Mouse (Mus musculus) hindbrain, embryonic 15.5 days (tissue): ENCODE data around the gene Fbln7. TPM values are rescaled to one million over a fixed set of nuclear protein-coding genes. Genes with fewer than 3 reads are reported as not detected.
A peak's percentile ranks its signal among the peaks of the same experiment; 100 is the strongest.

ENCODE experiments used
- ATAC-seq: fragments of 200-750 bp; cut with Nextera tagmentation; 2 replicates; pipeline ENCODE4 v1.8.0; 2017; ENCODE audit warnings: low read depth, moderate number of reproducible peaks, moderate TSS enrichment; ENCODE audit not compliant: low FRiP score
- H3K27ac ChIP-seq: fragments of 300-500 bp; sonication (generic); replicated peaks from 2 replicates; pipeline ENCODE4 v1.5.1; 2015; ENCODE audit warnings: mild to moderate bottlenecking, inconsistent platforms
- H3K27me3 ChIP-seq: fragments of 300-500 bp; sonication (generic); 2 replicates; pipeline ENCODE4 v1.6.1; 2015; ENCODE audit warnings: control low read depth, inconsistent platforms
- H3K36me3 ChIP-seq: fragments of 300-500 bp; sonication (generic); 2 replicates; pipeline ENCODE4 v1.6.1; 2015; ENCODE audit warnings: control low read depth, inconsistent platforms
- H3K4me1 ChIP-seq: fragments of 300-500 bp; sonication (generic); replicated peaks from 2 replicates; pipeline ENCODE4 v1.6.1; 2015; ENCODE audit warnings: control low read depth, inconsistent platforms
- H3K4me2 ChIP-seq: fragments of 300-500 bp; sonication (generic); 2 replicates; pipeline ENCODE4 v1.6.1; 2015; ENCODE audit warnings: moderate library complexity, mild to moderate bottlenecking, inconsistent platforms
- H3K4me3 ChIP-seq: fragments of 300-500 bp; sonication (generic); 2 replicates; pipeline ENCODE4 v1.5.1; 2015; ENCODE audit warnings: mild to moderate bottlenecking, inconsistent platforms
- H3K9ac ChIP-seq: fragments of 300-500 bp; sonication (generic); 2 replicates; pipeline ENCODE4 v1.6.1; 2015; ENCODE audit warnings: inconsistent platforms
- H3K9me3 ChIP-seq: fragments of 300-500 bp; sonication (generic); 2 replicates; pipeline ENCODE4 v1.6.1; 2016; ENCODE audit warnings: control low read depth, inconsistent platforms
- WGBS: fragments of 180-500 bp; shearing (Covaris S2); methylation state at CpG from one replicate; pipeline ENCODE4 v1.1.7; 2015; 5-methylcytosine and 5-hydroxymethylcytosine counted together
- polyA plus RNA-seq: library from polyadenylated mRNA; unstranded; fragments of >200 nt; fragmentation: Nextera tagmentation; extraction: Ambion mirVana; gene quantifications from 2 replicates; pipeline ENCODE4 v1.2.1, GENCODE M21; 2015

Gene Fbln7
- polyA plus RNA-seq, 1 experiment from 2014 or later, result 2.5 TPM

GRCm38 (mm10) chr2:128881236-128881635 lies 18.5 kb downstream of the Fbln7 start:
- WGBS, result 71% methylated on average over 4 of the region's 4 CpGs
- ATAC-seq, result no peak
- Histone ChIP-seq H3K27ac (no peak overlapping the region), H3K4me2 (no peak overlapping the region), H3K9me3 (no peaks in the 10 kb centered on the region), H3K9ac (no peak overlapping the region), H3K36me3 (no peaks in the 10 kb centered on the region), H3K27me3 (no peaks in the 10 kb centered on the region), H3K4me1 (no peaks in the 10 kb centered on the region), H3K4me3 (no peak overlapping the region)

GRCm38 (mm10) chr2:128885225-128885811 lies 22.5 kb downstream of the Fbln7 start:
- Histone ChIP-seq H3K4me2 (no peak overlapping the region), H3K27ac (no peak overlapping the region), H3K4me3 (no peak overlapping the region), H3K36me3 (no peaks in the 10 kb centered on the region), H3K9me3 (no peaks in the 10 kb centered on the region), H3K9ac (no peak overlapping the region), H3K27me3 (no peaks in the 10 kb centered on the region), H3K4me1 (no peaks in the 10 kb centered on the region)
- peak; percentile 42; the same call in 1 of the 2 replicates for ATAC-seq
- 77% methylated on average over 8 of the region's 8 CpGs for WGBS

- no peak overlapping the region for H3K9ac ChIP-seq
- H3K9me3 ChIP-seq, result no peaks in the 10 kb centered on the region
- no peak overlapping the region for H3K4me2 ChIP-seq
- ATAC-seq, result no peak
- H3K4me1 ChIP-seq, result peaks cover 4% of the 10 kb centered on the region; the same call in 1 of the 2 replicates
- H3K27me3 ChIP-seq, result no peaks in the 10 kb centered on the region
- 58% methylated on average over 6 of the region's 6 CpGs for WGBS
- no peaks in the 10 kb centered on the region for H3K36me3 ChIP-seq
- no peak overlapping the region for H3K27ac ChIP-seq
- no peak overlapping the region for H3K4me3 ChIP-seq
Observed at GRCm38 (mm10) chr2:128887866-128888550, 25.2 kb downstream of the Fbln7 start.

GRCm38 (mm10) chr2:128890661-128891335 lies 28.0 kb downstream of the Fbln7 start:
- H3K4me3 ChIP-seq, result no peak overlapping the region
- no peaks in the 10 kb centered on the region for H3K9me3 ChIP-seq
- H3K9ac ChIP-seq, result no peak overlapping the region
- H3K4me1 ChIP-seq, result peaks cover 4% of the 10 kb centered on the region; the same call in 1 of the 2 replicates
- H3K36me3 ChIP-seq, result no peaks in the 10 kb centered on the region
- H3K27me3 ChIP-seq, result no peaks in the 10 kb centered on the region
- H3K27ac ChIP-seq, result no peak overlapping the region
- no peak overlapping the region for H3K4me2 ChIP-seq
- no peak for ATAC-seq
- WGBS, result 88% methylated on average over 4 of the region's 4 CpGs

- H3K36me3 ChIP-seq, result no peaks in the 10 kb centered on the region
- ATAC-seq, result peak; percentile 61
- H3K27ac ChIP-seq, result no peak overlapping the region
- H3K9me3 ChIP-seq, result no peaks in the 10 kb centered on the region
- no peaks in the 10 kb centered on the region for H3K27me3 ChIP-seq
- peak overlapping the region; percentile 90 for H3K4me2 ChIP-seq
- peaks cover 4% of the 10 kb centered on the region; the same call in 1 of the 2 replicates for H3K4me1 ChIP-seq
- WGBS, result 1% methylated on average over 29 of the region's 37 CpGs
- H3K4me3 ChIP-seq, result peak overlapping the region; percentile 41
- peak overlapping the region; percentile 44 for H3K9ac ChIP-seq
Observed at GRCm38 (mm10) chr2:128892180-128892721, 29.5 kb downstream of the Fbln7 start.

- ATAC-seq, result peak; percentile 54; the same call in 1 of the 2 replicates
- 76% methylated on average over 6 of the region's 6 CpGs for WGBS
- Histone ChIP-seq H3K9ac (no peak overlapping the region), H3K4me1 (no peaks in the 10 kb centered on the region), H3K9me3 (no peaks in the 10 kb centered on the region), H3K27ac (no peak overlapping the region), H3K4me3 (no peak overlapping the region), H3K4me2 (no peak overlapping the region), H3K27me3 (no peaks in the 10 kb centered on the region), H3K36me3 (no peaks in the 10 kb centered on the region)
Observed at GRCm38 (mm10) chr2:128902843-128903242, 40.1 kb downstream of the Fbln7 start.

GRCm38 (mm10) chr2:128903661-128904060 lies 40.9 kb downstream of the Fbln7 start:
- no peak overlapping the region for H3K4me3 ChIP-seq
- H3K36me3 ChIP-seq, result no peaks in the 10 kb centered on the region
- no peaks in the 10 kb centered on the region for H3K27me3 ChIP-seq
- 95% methylated on average over 3 of the region's 3 CpGs for WGBS
- ATAC-seq, result no peak
- H3K9me3 ChIP-seq, result no peaks in the 10 kb centered on the region
- H3K9ac ChIP-seq, result no peak overlapping the region
- no peaks in the 10 kb centered on the region for H3K4me1 ChIP-seq
- no peak overlapping the region for H3K27ac ChIP-seq
- no peak overlapping the region for H3K4me2 ChIP-seq

- Histone ChIP-seq H3K9ac (no peak overlapping the region), H3K36me3 (no peaks in the 10 kb centered on the region), H3K4me1 (no peaks in the 10 kb centered on the region), H3K9me3 (no peaks in the 10 kb centered on the region), H3K4me3 (no peak overlapping the region), H3K4me2 (no peak overlapping the region), H3K27me3 (no peaks in the 10 kb centered on the region), H3K27ac (no peak overlapping the region)
- no peak for ATAC-seq
- WGBS, result 90% methylated on average over 4 of the region's 4 CpGs
Observed at GRCm38 (mm10) chr2:128914978-128915377, 52.2 kb downstream of the Fbln7 start.

GRCm38 (mm10) chr2:128916528-128916927 lies 53.7 kb downstream of the Fbln7 start:
- Histone ChIP-seq H3K4me1 (no peaks in the 10 kb centered on the region), H3K4me3 (no peak overlapping the region), H3K9ac (no peak overlapping the region), H3K4me2 (no peak overlapping the region), H3K36me3 (no peaks in the 10 kb centered on the region), H3K27ac (no peak overlapping the region), H3K9me3 (no peaks in the 10 kb centered on the region), H3K27me3 (no peaks in the 10 kb centered on the region)
- WGBS, result 73% methylated on average over 3 of the region's 3 CpGs
- no peak for ATAC-seq

GRCm38 (mm10) chr2:128924799-128925198 lies 62.0 kb downstream of the Fbln7 start:
- Histone ChIP-seq H3K9me3 (no peaks in the 10 kb centered on the region), H3K9ac (no peak overlapping the region), H3K4me3 (no peak overlapping the region), H3K27ac (no peak overlapping the region), H3K4me2 (no peak overlapping the region), H3K27me3 (no peaks in the 10 kb centered on the region), H3K36me3 (peaks cover 20% of the 10 kb centered on the region), H3K4me1 (no peaks in the 10 kb centered on the region)
- 87% methylated on average over 4 of the region's 4 CpGs for WGBS
- no peak for ATAC-seq

GRCm38 (mm10) chr2:128928446-128928845 lies 65.7 kb downstream of the Fbln7 start:
- H3K9me3 ChIP-seq, result no peaks in the 10 kb centered on the region
- no peak overlapping the region for H3K9ac ChIP-seq
- WGBS, result 90% methylated on average over 3 of the region's 3 CpGs
- no peaks in the 10 kb centered on the region for H3K27me3 ChIP-seq
- H3K4me1 ChIP-seq, result no peaks in the 10 kb centered on the region
- peaks cover 36% of the 10 kb centered on the region for H3K36me3 ChIP-seq
- no peak overlapping the region for H3K4me3 ChIP-seq
- H3K27ac ChIP-seq, result no peak overlapping the region
- H3K4me2 ChIP-seq, result no peak overlapping the region
- no peak for ATAC-seq

- H3K27ac ChIP-seq, result no peak overlapping the region
- H3K4me3 ChIP-seq, result no peak overlapping the region
- H3K27me3 ChIP-seq, result no peaks in the 10 kb centered on the region
- H3K9me3 ChIP-seq, result no peaks in the 10 kb centered on the region
- no peak overlapping the region for H3K4me2 ChIP-seq
- no peak overlapping the region for H3K9ac ChIP-seq
- ATAC-seq, result no peak
- no peaks in the 10 kb centered on the region for H3K4me1 ChIP-seq
- H3K36me3 ChIP-seq, result peaks cover 38% of the 10 kb centered on the region
Observed at GRCm38 (mm10) chr2:128930704-128931103, 67.9 kb downstream of the Fbln7 start.
